Mouse (Mus musculus) hindlimb bud, embryonic 11.5 days (tissue): Measurements from ENCODE around the gene Rph3a.
"Not testable (repeated sequence)": the region's sequence is repeated elsewhere in the genome, so short reads cannot be mapped to it uniquely, and the experiment has no call there.

Experiments used
- DNase-seq: peaks from one replicate; pipeline ENCODE4 v3.0.0-alpha.2; 2012; ENCODE audit warnings: low read depth, low spot score; ENCODE audit errors: extremely low spot score

Rph3a gene

GRCm38 (mm10) chr5:120976138-120976537 lies 33.8 kb downstream of the Rph3a start:
- no peak for DNase-seq

DNA sequence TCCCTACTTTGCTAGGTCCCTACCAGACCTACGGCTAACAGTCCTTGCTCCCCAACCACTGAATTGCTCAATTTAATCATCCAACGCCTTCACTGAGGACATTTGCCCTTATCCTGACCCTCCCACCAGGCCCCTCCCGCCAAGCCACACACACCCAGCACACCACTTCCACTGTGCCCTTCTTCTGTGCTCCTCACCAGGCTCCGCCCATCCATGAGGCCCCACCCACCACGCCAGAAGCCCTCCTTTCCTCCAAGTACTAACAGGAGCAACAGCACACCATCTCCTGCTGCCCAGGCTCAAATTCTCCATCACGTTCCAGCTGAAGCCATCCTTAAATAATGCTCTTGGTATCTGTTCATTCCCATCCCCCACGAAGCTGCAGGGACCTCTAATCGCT lies 35.4 kb downstream of the Rph3a start:
- no peak for DNase-seq

GRCm38 (mm10) chr5:120972278-120972677 lies 37.6 kb downstream of the Rph3a start:
- no peak for DNase-seq

DNA sequence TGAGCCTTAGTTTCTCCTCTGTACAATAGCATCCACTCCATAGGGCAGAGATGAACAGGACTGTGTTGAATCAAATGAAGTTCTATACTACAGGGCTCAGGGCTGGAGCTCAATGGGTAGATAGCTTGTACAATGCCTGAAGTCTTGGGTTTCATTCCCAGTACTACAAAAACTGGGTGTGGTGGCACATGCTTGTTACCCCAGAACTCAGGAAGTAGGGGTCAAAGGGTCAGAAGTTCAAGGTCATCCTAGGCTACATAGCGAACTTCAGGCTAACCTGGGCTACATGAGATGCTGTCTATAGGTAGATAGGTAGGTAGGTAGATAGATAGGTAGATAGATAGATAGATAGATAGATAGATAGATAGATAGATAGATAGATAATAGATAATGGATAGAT lies 38.6 kb downstream of the Rph3a start:
- DNase-seq: no peak

DNA sequence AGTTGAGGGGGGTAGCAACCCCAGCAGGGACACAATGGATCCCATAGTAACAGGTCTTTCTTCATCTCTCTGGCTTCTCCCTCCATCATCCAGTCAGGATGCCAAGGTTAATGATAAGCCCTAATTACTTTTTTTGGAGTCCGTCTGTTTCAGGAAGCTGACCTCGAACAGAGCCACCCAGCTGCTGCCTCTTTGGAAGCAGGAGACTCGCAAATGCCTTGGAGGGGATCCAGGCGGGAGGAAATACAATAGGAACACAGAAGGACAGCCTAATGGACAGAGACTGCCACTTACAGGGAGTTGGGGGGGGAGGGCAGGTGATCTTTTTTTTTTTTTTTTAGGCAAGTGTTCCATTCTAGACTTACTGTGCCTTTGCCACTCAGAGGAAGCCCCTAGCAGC lies 40.2 kb downstream of the Rph3a start:
- no peak for DNase-seq

DNA sequence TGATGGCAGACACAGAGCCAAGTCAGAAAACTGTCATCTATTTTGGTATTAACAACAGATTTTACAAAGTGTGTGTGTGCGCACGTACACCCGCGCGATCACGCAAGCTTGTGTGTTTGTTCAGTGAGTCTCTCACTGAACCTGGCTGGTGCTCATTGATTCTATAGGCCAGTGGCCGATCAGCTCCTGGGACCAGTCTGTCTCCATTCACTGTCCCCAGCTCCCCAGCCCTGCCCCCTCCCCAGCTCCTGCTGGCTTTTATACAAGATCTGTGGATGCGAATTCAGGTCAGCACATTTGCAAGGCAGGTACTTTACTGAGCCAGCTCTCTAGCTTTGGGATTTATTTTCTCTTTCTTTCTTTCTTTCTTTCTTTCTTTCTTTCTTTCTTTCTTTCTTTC lies 41.1 kb downstream of the Rph3a start:
- DNase-seq: no peak

GRCm38 (mm10) chr5:120968134-120968532 lies 41.8 kb downstream of the Rph3a start:
- no peak for DNase-seq

DNA sequence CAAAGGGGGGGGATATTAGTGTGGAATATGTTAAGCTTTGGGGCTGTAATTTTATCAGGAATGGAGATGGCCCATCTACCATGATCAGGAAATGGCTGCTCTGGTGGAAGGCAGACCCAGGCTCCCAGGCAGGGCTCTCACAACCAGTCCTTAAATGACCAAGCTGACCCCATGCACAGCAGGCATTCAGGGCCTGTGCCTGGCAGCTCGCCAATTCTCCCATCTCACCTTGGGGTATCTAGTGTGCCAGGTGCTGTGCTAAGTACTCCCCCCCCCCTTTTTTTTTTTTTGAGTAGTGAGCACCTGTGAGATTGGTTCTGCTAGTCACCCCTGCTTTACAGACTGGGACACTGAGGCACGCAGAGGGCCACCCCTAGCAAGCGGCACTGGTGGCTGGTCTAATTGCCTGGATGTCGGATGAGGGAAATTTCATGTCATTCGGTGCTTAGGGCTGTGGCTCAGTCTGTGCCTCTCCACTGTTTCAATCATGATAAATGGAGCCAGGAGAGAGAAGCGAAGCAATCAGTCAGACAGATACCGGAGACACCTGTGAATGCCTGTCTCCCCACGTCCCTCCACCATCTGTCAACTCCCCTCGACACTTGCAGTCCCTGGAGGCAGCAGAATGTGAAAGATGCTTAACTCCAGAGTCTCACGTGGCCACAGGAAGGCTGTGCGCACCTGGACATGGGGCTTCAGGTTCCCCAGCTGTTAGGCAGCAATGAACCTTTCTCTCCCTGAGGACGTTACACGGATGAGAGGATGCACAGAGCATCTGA lies 42.3 kb downstream of the Rph3a start:
- DNase-seq: no peak

DNA sequence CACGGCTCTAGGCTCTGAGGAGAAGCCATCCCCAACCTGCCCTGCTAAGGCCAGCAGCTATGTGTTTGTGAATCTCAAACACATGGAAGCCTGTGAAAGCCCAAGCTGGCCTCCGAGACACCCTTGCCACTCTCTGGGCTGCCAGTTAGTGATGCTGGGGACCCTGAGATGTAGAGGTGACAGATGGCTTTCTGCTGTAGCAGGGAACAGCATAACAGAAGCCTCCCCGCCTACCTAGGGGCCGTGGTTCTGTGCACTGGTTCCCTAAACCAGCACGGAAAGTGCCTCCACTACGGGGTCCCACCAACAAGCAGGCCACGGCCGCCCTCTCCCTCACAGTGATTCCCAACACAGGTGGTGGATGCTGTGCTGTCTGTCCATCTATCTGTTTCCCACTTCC lies 43.0 kb downstream of the Rph3a start:
- DNase-seq: no peak

- no peak for DNase-seq
Observed at GRCm38 (mm10) chr5:120966156-120966555, 43.7 kb downstream of the Rph3a start.

- no peak for DNase-seq
Observed at GRCm38 (mm10) chr5:120961004-120961403, 48.9 kb downstream of the Rph3a start.

- peak; percentile 18 for DNase-seq
Observed at GRCm38 (mm10) chr5:120953974-120954373, 55.9 kb downstream of the Rph3a start.

- no peak for DNase-seq
Observed at GRCm38 (mm10) chr5:120952242-120952770, 57.6 kb downstream of the Rph3a start.

DNA sequence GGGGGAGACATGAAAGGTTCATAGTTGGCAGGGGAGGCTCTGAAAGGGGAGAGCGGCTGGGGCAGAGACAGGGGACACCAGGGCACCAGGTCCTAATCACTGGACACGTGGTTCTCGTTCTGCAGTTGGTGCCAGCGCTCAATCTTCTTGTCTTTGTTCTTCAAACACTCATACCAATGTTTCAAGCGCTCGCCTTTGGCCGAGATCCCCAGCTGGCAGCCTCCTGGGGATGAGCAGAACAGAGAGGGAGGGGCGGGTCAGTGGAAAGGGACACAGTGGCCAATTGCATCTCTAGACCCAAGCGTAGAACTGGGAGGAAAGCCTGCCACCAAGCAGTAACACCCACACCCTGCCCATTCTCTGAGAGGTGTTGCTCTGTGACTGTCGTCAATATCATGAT lies 67.8 kb downstream of the Rph3a start:
- DNase-seq: no peak

DNA sequence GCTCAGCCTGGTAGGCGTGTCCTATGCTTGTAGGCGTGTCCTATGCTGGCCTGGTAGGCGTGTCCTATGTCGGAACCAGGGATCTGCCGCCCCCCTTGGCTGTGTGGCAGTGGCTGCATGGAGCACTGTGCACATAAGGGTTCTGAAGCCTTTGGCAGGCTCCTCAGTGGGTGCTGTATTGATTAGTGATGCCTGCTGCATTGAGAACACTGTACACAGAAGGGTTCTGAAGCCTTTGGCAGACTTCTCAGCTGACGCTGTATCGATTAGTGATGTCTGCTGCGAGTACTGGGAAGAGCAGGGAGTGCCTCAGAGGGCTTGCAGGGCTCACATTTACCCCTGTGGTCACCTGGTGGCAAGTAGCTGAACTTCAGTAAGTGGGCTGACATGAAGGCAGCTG lies 71.3 kb downstream of the Rph3a start:
- DNase-seq: no peak

- DNase-seq: no peak
Observed at GRCm38 (mm10) chr5:120937841-120938240, 72.1 kb downstream of the Rph3a start.

GRCm38 (mm10) chr5:120933966-120934365 lies 75.9 kb downstream of the Rph3a start:
- no peak for DNase-seq

GRCm38 (mm10) chr5:120927036-120927435 lies 82.9 kb downstream of the Rph3a start:
- no peak for DNase-seq

DNA sequence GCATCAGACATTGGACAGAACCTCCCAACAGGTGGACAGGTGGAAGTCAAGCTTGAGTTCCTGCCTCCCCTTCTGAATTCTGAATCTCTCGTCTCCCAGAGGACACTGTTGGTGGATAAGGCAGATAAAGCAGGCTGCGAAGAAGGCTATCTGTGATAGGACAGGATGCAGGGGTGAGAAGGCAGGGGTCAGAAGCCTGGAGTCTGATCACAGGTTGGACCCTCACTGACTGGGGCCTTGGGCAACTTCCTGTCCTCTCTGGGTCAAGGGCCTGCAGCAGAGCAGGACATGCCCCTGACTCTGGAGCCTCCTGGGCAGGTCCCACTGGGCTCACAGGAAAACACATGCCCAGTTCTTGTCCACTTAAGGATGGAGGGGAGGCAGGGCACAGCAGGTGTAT lies 83.6 kb downstream of the Rph3a start:
- DNase-seq: not testable (repeated sequence)

DNA sequence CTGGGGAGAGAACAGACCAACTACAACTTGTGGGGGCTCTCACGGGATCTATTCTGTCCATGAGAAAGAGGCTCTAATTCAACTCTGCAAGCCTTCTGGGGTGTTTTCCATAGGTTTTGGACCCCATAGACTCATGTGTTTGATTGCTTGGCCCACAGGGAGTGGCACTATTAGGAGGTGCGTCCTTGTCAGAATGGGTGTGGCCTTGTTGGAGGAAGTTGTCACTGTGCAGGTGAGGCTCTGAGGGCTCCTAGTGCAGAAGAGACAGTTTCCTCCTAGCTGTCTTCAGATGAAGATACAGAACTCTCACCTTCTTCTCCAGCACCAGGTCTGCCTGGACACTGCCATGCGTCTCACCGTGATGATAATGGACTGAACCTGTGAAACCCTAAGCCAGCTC lies 85.4 kb downstream of the Rph3a start:
- not testable (repeated sequence) for DNase-seq

GRCm38 (mm10) chr5:120923969-120924368 lies 85.9 kb downstream of the Rph3a start:
- DNase-seq: no peak

DNA sequence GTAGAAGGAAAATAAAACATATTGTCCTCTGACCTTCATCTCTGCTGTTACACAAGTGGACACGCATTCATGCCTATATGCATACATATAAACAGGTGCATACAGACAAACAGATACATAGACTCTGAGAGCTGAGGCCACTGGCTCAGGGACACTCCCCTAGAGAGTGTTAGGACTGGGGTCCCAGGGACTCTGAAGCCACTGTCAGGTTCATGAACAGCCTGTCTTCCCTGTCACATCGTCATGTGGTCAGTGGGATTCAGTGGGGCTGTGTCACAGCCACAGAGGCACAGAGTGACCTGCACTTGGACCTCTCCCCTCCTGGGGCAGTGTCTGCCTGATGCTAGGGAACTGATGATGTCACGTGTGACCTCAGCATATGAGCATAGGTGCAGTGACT lies 89.6 kb downstream of the Rph3a start:
- no peak for DNase-seq
